Mouse (Mus musculus): ENCODE data around the gene Grtp1. TPM values are rescaled to one million over a fixed set of nuclear protein-coding genes. Genes with fewer than 3 reads are reported as not detected.

The Grtp1 gene
- total and polyA plus RNA-seq, 2 experiments from 2014 or later: 4.4 to 10.0 TPM

DNA sequence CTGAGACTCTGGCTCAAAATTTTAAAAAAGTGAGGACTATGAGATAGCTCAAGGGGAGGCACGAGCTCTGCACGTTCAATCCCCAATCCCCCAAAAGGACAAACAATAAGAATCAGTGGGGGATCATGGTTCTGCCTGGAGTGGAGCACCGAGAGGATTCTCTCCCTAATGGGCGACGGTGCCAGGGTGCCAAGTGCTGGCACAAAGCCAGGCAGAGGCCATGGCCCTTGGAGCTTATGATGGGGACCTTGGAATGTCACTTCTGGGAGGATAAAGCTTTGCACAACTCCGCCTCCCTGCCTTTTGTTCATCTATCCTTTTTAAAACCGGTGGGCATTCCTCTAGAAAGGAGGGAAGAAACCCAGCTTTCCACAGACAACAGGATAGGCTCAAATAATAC lies 12.8 kb downstream of the Grtp1 start:
- no peak for TF ChIP-seq EP300 (IDR thresholded peaks at IDR 0.05; ENCODE audit: low read depth)
- no peak for TF ChIP-seq CTCF (IDR thresholded peaks at IDR 0.05; ENCODE audit: low read depth)
- no peak overlapping the region for H3K4me2 ChIP-seq (ENCODE audit: low read depth, low read length)
- 71% methylated on average over 7 of the region's 7 CpGs for WGBS
- no peak overlapping the region for H3K27ac ChIP-seq (ENCODE audit: low read depth)
- H3K36me3 ChIP-seq (replicated peaks; ENCODE audit: control insufficient read depth, insufficient read depth, low read length): no peaks in the 10 kb centered on the region
- H3K4me1 ChIP-seq (ENCODE audit: control insufficient read depth, insufficient read depth): no peaks in the 10 kb centered on the region
- H3K9ac ChIP-seq (replicated peaks; ENCODE audit: low read depth, low read length): no peak overlapping the region
- no peaks in the 10 kb centered on the region for H3K9me3 ChIP-seq (replicated peaks; ENCODE audit: control insufficient read depth, low read length)
- DNase-seq (ENCODE audit: low spot score) (no peak), ATAC-seq (ENCODE audit: insufficient read depth, low read depth) (no peak)
- H3K4me3 ChIP-seq (ENCODE audit: low read depth, low read length): no peak overlapping the region
- H3K27me3 ChIP-seq (ENCODE audit: control insufficient read depth, insufficient read depth, low read length): no peaks in the 10 kb centered on the region

DNA sequence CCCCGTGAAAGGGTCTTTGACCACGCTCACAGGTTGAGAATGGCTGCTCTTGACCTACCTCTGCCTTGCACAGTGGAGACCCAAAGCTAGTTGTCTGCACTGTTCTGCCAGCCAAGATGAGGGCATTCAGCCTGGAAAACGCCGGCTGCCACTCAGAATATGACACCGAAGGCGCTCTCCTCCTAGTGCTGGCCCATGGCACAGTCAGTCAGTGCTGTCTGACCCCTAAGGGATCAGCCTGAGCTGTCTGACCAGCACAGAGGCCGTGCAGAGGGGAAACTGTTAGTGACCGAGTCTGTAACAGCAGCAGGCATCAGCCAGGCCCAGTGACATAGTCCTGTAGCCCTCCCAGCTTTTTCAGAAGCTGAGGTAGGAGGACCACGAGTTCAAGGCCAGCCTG lies 13.2 kb downstream of the Grtp1 start:
- Histone ChIP-seq H3K4me2 (ENCODE audit: low read depth, low read length) (no peak overlapping the region), H3K4me3 (ENCODE audit: low read depth, low read length) (no peak overlapping the region), H3K4me1 (ENCODE audit: control insufficient read depth, insufficient read depth) (no peaks in the 10 kb centered on the region), H3K36me3 (replicated peaks; ENCODE audit: control insufficient read depth, insufficient read depth, low read length) (no peaks in the 10 kb centered on the region), H3K27me3 (ENCODE audit: control insufficient read depth, insufficient read depth, low read length) (no peaks in the 10 kb centered on the region), H3K9ac (replicated peaks; ENCODE audit: low read depth, low read length) (no peak overlapping the region), H3K9me3 (replicated peaks; ENCODE audit: control insufficient read depth, low read length) (no peaks in the 10 kb centered on the region), H3K27ac (ENCODE audit: low read depth) (no peak overlapping the region)
- ATAC-seq (ENCODE audit: insufficient read depth, low read depth) (no peak), DNase-seq (ENCODE audit: low spot score) (no peak)
- WGBS: 75% methylated on average over 9 of the region's 9 CpGs
- TF ChIP-seq CTCF (IDR thresholded peaks at IDR 0.05; ENCODE audit: low read depth) (no peak), EP300 (IDR thresholded peaks at IDR 0.05; ENCODE audit: low read depth) (no peak)

DNA sequence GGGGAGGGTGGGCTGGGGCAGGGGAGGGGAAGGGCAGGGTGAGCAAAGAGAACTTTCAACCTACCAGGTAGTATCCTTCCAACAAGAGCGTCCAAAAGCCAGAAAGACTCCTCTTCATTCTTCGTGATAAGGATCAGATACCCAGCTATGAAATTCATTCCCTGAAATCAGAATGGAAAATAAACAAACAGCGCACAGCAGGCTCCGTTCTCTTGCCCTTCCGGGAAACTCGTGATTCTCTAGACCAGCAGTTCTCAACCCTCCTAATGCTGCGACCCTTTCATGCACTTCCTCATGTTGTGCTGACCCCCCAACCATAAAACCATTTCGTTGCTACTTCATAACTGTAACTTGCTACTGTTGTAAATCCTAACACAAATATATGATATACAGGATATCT lies 13.6 kb downstream of the Grtp1 start:
- no peak overlapping the region for H3K4me3 ChIP-seq (ENCODE audit: low read depth, low read length)
- DNase-seq (ENCODE audit: low spot score) (no peak), ATAC-seq (ENCODE audit: insufficient read depth, low read depth) (no peak)
- no peak overlapping the region for H3K4me2 ChIP-seq (ENCODE audit: low read depth, low read length)
- no peak overlapping the region for H3K27ac ChIP-seq (ENCODE audit: low read depth)
- H3K27me3 ChIP-seq (ENCODE audit: control insufficient read depth, insufficient read depth, low read length): no peaks in the 10 kb centered on the region
- 77% methylated on average over 8 of the region's 8 CpGs for WGBS
- no peak overlapping the region for H3K9ac ChIP-seq (replicated peaks; ENCODE audit: low read depth, low read length)
- peaks cover 3% of the 10 kb centered on the region; the same call in 1 of the 2 replicates for H3K4me1 ChIP-seq (ENCODE audit: control insufficient read depth, insufficient read depth)
- TF ChIP-seq CTCF (IDR thresholded peaks at IDR 0.05; ENCODE audit: low read depth): no peak
- no peak for TF ChIP-seq EP300 (IDR thresholded peaks at IDR 0.05; ENCODE audit: low read depth)
- H3K9me3 ChIP-seq (replicated peaks; ENCODE audit: control insufficient read depth, low read length): no peaks in the 10 kb centered on the region
- H3K36me3 ChIP-seq (replicated peaks; ENCODE audit: control insufficient read depth, insufficient read depth, low read length): no peaks in the 10 kb centered on the region

DNA sequence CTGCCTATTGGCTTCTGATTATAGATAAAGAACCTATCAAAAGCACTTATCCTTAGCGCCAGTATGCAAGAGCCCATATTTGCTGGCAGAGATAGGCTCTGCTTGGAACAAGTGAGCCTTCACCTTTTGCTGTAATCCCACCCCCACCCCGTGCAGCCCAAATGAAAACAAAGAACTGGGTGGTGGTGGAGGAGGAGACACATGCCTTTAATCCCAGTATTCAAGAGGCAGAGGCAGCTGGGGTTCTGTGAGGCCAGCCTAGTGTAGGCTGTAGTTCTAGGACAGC lies 18.8 kb downstream of the Grtp1 start:
- no peak overlapping the region for H3K4me3 ChIP-seq (ENCODE audit: low read depth, low read length)
- no peak for ATAC-seq (ENCODE audit: insufficient read depth, low read depth)
- peaks cover 5% of the 10 kb centered on the region for H3K36me3 ChIP-seq (replicated peaks; ENCODE audit: control insufficient read depth, insufficient read depth, low read length)
- H3K27me3 ChIP-seq (ENCODE audit: control insufficient read depth, insufficient read depth, low read length): no peaks in the 10 kb centered on the region
- TF ChIP-seq CTCF (IDR thresholded peaks at IDR 0.05; ENCODE audit: low read depth): no peak
- no peak for TF ChIP-seq EP300 (IDR thresholded peaks at IDR 0.05; ENCODE audit: low read depth)
- H3K4me1 ChIP-seq (ENCODE audit: control insufficient read depth, insufficient read depth): peaks cover 24% of the 10 kb centered on the region
- no peaks in the 10 kb centered on the region for H3K9me3 ChIP-seq (replicated peaks; ENCODE audit: control insufficient read depth, low read length)
- 20% methylated on average over 2 of the region's 2 CpGs for WGBS
- DNase-seq (ENCODE audit: low spot score): no peak
- H3K9ac ChIP-seq (replicated peaks; ENCODE audit: low read depth, low read length): no peak overlapping the region
- H3K4me2 ChIP-seq (ENCODE audit: low read depth, low read length): no peak overlapping the region
- H3K27ac ChIP-seq (ENCODE audit: low read depth): peak overlapping the region; percentile 56; the same call in 1 of the 2 replicates

DNA sequence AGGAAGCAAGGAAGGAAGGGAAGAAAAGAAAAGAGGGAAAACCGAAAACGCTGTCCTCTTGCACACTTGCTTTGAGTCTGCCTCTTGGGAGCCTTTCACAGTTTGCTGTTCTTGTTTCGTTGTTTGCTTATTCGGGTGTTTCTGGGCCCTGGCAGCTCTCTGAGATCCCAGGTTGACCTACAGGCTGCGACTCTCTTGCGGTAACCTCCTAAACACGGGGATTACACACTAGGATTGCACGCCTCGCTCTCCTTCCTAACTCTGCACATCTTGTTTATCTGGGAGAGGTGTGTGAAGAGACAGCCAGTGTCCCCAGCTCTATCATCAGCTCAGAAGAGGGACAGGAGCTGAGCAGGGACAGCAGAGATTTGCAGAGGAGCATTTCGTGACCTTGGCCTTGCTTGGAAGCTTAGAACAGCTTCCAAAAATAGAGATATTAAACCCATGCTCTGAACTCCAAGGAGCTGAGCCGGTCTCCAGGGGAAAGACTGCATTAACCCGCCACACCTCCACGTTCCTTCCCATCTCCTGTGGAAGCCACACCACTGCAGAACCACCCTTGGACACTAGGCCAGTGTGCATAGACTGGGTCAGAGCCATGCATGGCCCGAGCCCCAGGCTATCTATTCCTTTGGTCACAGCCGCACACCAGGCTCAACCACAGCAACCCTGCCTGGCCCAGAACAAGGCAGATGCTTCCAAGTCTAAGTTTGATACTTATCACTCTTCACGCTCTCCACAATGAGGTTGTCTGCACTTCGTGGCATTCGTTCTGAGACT lies 19.3 kb downstream of the Grtp1 start:
- Histone ChIP-seq H3K4me2 (ENCODE audit: low read depth, low read length) (no peak overlapping the region), H3K27ac (ENCODE audit: low read depth) (peak overlapping the region; percentile 56), H3K36me3 (replicated peaks; ENCODE audit: control insufficient read depth, insufficient read depth, low read length) (peaks cover 10% of the 10 kb centered on the region), H3K4me3 (ENCODE audit: low read depth, low read length) (no peak overlapping the region), H3K27me3 (ENCODE audit: control insufficient read depth, insufficient read depth, low read length) (no peaks in the 10 kb centered on the region), H3K9me3 (replicated peaks; ENCODE audit: control insufficient read depth, low read length) (no peaks in the 10 kb centered on the region), H3K4me1 (ENCODE audit: control insufficient read depth, insufficient read depth) (peaks cover 24% of the 10 kb centered on the region), H3K9ac (replicated peaks; ENCODE audit: low read depth, low read length) (0 out of 2 replicates have a peak overlapping the region, but pooled peaks have one; percentile 3)
- ATAC-seq (ENCODE audit: insufficient read depth, low read depth) (peak; percentile 44; the same call in 1 of the 2 replicates), DNase-seq (ENCODE audit: low spot score) (peak; percentile 55)
- TF ChIP-seq CTCF (IDR thresholded peaks at IDR 0.05; ENCODE audit: low read depth) (no peak), EP300 (IDR thresholded peaks at IDR 0.05; ENCODE audit: low read depth) (no peak)
- WGBS: 36% methylated on average over 18 of the region's 18 CpGs

DNA sequence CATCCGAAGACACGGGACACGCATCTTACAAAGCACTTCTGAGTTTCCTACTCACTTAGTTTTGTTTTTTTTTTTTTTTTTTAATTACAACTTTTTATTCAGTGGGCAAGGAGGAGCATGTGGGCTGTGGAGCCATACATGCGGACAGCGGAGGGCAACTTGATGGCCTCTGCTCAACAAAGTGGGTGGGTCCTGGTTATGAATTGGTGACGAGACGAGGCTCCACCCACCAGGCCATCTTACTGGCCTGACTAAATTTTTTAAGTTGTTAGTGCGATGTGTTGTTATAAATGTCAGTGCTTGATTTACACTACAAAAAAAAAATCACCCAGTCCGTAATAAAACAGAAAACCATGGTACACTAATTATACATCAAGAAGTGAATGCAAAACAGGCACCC lies 20.0 kb downstream of the Grtp1 start:
- H3K4me3 ChIP-seq (ENCODE audit: low read depth, low read length): no peak overlapping the region
- H3K4me2 ChIP-seq (ENCODE audit: low read depth, low read length): no peak overlapping the region
- H3K36me3 ChIP-seq (replicated peaks; ENCODE audit: control insufficient read depth, insufficient read depth, low read length): peaks cover 17% of the 10 kb centered on the region
- TF ChIP-seq CTCF (IDR thresholded peaks at IDR 0.05; ENCODE audit: low read depth): no peak
- TF ChIP-seq EP300 (IDR thresholded peaks at IDR 0.05; ENCODE audit: low read depth): no peak
- H3K4me1 ChIP-seq (ENCODE audit: control insufficient read depth, insufficient read depth): peaks cover 24% of the 10 kb centered on the region
- DNase-seq (ENCODE audit: low spot score) (no peak), ATAC-seq (ENCODE audit: insufficient read depth, low read depth) (no peak)
- H3K27ac ChIP-seq (ENCODE audit: low read depth): peak overlapping the region; percentile 56
- H3K27me3 ChIP-seq (ENCODE audit: control insufficient read depth, insufficient read depth, low read length): no peaks in the 10 kb centered on the region
- no peaks in the 10 kb centered on the region for H3K9me3 ChIP-seq (replicated peaks; ENCODE audit: control insufficient read depth, low read length)
- 62% methylated on average over 9 of the region's 9 CpGs for WGBS
- 0 out of 2 replicates have a peak overlapping the region, but pooled peaks have one; percentile 3 for H3K9ac ChIP-seq (replicated peaks; ENCODE audit: low read depth, low read length)
